Mouse (Mus musculus): ENCODE results near the gene Pcif1.
A peak's percentile ranks its signal among the peaks of the same experiment; 100 is the strongest.

Pcif1 gene

GRCm38 (mm10) chr2:164906071-164906470 is 27.0 kb downstream of the Pcif1 start:
- no peak for TF ChIP-seq GATA4 (IDR thresholded peaks at IDR 0.05; ENCODE audit: insufficient replicate concordance, low read length)

- TF ChIP-seq GATA4 (IDR thresholded peaks at IDR 0.05; ENCODE audit: insufficient replicate concordance, low read length): no peak
Measured at GRCm38 (mm10) chr2:164907511-164907910, 28.4 kb downstream of the Pcif1 start.

- no peak for TF ChIP-seq GATA4 (IDR thresholded peaks at IDR 0.05; ENCODE audit: insufficient replicate concordance, low read length)
Measured at GRCm38 (mm10) chr2:164908011-164908410, 28.9 kb downstream of the Pcif1 start.

- TF ChIP-seq GATA4 (IDR thresholded peaks at IDR 0.05; ENCODE audit: insufficient replicate concordance, low read length): no peak
Measured at GRCm38 (mm10) chr2:164909100-164909499, 30.0 kb downstream of the Pcif1 start.

- TF ChIP-seq GATA4 (IDR thresholded peaks at IDR 0.05; ENCODE audit: insufficient replicate concordance, low read length): no peak
Measured at GRCm38 (mm10) chr2:164909542-164909941, 30.4 kb downstream of the Pcif1 start.

DNA sequence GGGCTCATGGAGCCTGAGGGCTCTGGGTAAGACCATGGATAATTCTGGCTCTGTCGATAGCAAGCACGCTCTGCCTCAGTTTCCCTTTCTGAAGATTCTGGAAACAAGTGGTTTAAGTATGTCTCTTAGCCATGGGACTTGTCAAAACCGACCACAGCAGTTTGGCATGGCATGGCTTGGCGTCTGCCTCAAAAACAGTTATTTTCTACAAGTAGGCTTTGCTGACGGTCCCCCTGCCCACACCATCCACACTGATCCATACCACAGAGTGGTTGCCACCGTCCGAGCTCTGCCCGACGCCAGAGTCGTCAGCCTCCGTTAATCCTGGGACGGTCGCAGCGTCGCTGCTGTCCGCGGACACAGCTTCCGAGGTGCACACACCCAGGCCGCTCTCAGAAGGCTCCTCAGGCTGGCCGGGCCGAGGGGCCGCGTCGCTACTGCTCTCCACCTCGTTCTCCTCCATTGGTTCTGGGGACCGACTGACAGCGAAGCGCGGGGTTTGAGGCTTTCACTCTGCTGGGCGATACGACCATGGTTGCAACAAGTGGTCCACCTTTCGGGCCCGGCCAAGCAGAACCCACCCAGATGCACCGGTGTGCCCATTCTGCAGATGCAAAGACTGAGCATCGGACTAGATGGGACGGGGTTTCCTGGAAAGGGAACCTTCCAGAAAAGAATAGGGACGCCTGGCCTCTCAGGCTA is 31.4 kb downstream of the Pcif1 start:
- no peak for TF ChIP-seq GATA4 (IDR thresholded peaks at IDR 0.05; ENCODE audit: insufficient replicate concordance, low read length)

DNA sequence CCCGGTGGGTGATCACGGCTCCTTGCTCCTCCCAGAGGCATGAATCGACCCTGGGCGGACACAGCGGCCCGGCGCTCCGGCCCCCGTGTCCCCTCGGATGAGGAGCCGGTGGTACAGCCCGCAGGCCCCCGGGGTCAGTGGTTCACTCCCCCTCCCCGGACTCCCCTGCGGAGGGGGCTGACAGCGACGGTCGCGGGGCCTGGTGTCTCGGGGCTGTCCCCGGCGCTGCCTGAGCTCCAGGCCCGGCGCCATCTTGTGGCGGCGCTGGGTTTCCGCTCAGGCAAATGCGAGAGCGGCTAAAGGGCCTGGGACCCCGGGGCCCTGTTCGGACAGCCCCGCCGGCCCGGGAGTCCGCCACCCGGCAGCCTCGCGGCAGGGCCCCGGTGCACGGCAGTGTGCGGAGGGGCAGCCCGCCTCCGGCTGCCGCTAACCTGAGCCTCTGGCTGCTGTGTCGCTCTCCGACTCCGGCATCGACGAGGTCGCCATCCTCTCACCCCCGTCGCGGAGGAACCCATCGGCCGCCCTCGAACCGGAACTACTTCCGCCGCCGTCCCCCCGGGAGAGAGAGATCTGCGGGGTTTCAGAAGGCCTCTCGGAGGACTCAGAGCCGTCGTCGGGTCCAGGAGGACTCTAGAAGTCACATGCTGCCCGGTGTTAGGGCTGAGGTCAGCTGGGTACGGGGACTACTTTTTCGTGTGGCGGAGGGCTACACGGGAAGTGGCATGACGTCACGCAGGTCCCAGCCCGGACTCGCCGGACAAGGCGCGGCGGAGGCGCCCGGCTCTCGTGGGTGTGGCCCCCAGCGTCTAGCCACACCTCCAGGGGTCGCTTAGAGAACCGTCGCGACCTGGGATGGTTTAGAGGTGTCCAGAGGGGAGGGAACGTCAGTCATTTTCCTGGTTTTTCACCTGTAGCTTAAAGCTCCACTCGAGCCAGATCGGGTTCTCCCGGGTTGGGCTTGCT is 32.3 kb downstream of the Pcif1 start, which contains the start of gene Zfp335:
Gene Zfp335, minus strand, starts transcription at position 672 of the 963 bp plus-strand sequence.
- peak; percentile 38; the same call in 1 of the 2 replicates for TF ChIP-seq GATA4 (IDR thresholded peaks at IDR 0.05; ENCODE audit: insufficient replicate concordance, low read length)

- no peak for TF ChIP-seq GATA4 (IDR thresholded peaks at IDR 0.05; ENCODE audit: insufficient replicate concordance, low read length)
Measured at GRCm38 (mm10) chr2:164912151-164912550, 33.0 kb downstream of the Pcif1 start.

DNA sequence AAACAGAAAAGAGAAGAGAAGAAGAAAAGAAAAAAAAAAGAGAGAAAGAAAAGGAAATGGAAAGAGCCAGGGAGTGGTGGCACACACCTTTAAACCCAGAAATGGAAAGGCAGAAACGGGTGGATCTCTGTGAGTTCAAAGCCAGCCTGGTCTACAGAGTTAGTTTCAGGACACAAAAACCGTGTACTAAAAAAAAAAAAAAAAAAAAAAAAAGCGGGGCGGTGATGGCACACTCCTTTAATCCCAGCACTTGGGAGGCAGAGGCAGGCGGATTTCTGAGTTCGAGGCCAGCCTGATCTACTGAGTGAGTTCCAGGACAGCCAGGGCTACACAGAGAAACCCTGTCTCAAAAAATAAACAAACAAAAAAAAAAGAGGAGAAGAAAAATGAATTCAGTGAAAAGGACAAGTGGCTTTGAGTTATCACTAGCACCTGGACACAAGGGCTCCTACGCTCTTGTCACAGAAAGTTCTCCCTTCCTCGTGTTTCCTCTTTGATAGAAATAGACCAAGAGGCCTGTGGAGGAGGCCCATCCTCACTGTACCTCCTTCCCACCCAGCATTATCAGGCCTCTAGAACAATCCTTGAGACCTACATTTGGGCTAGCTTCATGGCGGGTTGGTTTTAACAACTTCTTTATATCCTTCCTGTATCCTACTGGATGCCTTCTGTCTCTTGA is 33.8 kb downstream of the Pcif1 start:
- TF ChIP-seq GATA4 (IDR thresholded peaks at IDR 0.05; ENCODE audit: insufficient replicate concordance, low read length): no peak

DNA sequence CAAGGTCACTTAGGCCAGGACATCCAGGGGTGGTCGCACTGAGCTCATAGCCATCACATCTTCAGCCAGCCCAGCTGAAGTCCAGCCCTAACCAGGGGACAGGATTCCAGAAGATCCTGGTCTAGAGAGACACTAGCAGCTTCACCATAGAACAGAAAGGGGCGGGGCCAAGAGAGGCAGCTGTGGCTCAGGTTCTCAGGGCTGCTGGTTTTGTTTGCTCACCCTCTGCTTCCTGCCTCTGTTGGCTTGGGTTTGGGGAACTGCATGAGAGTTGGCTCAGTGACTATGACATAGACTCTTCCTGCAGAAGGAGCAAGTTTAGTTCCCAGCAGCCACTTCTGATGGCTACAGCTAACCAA is 34.3 kb downstream of the Pcif1 start:
- no peak for TF ChIP-seq GATA4 (IDR thresholded peaks at IDR 0.05; ENCODE audit: insufficient replicate concordance, low read length)

DNA sequence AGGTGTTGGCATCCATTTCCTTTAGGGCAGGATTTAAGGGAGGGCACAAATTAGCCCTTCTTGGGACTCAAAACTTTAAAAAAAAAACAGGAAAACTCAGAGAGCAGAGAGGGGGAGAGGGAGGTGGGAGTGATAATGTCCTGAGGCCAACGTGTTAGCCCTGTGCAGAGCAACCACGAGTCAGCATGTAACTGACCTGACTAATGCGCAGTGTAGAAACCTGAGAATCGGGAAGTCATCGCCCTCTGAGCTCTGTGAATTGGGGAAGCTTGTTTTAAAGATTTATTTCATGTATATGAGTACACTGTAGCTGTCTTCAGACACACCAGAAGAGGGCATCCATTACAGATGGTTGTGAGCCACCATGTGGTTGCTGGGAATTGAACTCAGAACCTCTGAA is 37.7 kb downstream of the Pcif1 start:
- no peak for TF ChIP-seq GATA4 (IDR thresholded peaks at IDR 0.05; ENCODE audit: insufficient replicate concordance, low read length)

DNA sequence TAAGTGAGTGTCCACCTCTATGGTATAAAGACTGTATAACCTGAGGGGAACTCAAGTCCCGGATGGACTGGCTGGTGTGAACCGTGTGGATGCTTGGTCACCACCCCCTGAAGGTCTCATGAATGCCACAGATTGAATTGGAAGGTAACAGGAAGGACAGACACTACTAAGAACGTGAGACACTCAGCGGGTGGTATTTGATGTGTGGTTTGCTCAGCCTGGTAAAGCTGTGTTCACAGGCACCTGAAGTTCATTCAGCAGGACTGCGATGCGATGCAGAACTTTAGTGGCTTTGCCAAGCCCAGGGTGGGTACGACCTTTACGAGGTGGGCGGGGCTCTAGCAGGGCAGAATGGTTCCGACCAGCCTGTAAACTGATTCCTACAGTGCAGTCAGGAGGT is 38.3 kb downstream of the Pcif1 start:
- no peak for TF ChIP-seq GATA4 (IDR thresholded peaks at IDR 0.05; ENCODE audit: insufficient replicate concordance, low read length)

DNA sequence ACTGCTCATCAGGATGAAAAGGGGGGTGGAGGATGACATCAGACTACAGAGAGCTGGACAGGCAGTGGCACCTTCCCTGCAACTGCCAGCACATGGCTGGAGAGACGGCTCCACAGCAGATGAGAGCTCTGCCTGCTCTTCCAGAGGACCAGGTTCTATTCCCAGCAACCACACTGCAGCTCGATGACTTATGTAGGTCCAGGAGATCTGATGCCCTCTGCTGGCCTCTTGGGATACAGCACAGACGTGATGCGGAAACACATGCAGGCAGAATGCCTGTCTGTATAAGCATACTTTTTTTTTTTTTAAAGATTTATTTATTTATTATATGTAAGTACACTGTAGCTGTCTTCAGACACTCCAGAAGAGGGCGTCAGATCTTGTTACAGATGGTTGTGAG is 39.2 kb downstream of the Pcif1 start:
- no peak for TF ChIP-seq GATA4 (IDR thresholded peaks at IDR 0.05; ENCODE audit: insufficient replicate concordance, low read length)

DNA sequence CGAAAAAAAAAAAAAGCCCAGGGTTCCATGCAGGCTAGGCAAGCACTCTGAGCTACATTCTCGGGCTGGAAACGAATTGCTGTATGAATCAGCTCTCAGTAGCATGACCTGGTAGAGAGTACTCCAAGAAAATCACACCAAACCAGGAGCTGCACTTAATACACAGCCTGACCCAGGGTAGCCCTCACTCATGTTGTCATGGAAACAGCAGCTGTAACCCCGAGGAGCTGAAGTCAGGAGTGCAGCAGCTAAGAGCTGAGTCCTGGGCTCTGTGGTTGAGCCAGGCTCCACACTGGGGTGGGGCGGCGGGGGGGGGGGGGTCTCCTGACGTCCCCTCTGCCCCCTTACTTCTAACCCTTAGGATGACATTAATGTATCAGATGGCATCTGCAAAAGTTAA is 42.9 kb downstream of the Pcif1 start:
- TF ChIP-seq GATA4 (IDR thresholded peaks at IDR 0.05; ENCODE audit: insufficient replicate concordance, low read length): no peak

DNA sequence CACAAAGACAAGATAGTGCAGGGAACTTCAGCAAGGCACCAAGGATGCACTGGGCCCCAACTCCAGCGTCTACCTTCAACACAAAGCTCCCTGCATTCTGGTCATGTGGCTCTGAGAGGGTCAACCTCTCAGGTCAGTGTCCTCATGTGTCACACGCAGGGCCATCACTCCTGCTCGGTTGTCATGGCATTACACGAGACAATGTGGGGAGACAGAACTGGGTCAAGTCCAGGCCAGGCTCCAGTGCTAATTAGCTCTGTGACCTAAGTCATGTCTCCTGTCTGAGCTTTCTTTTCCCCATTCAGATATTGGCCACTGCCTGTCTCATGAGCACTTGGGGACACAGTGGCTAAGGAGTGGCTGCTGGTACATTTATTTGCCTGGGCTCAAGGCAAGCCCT is 44.2 kb downstream of the Pcif1 start:
- no peak for TF ChIP-seq GATA4 (IDR thresholded peaks at IDR 0.05; ENCODE audit: insufficient replicate concordance, low read length)

Measured in liver, adult (tissue).